Mouse (Mus musculus): ENCODE measurements around the gene Gabpb2.

GRCm38 (mm10) chr3:95227214-95227613 is 9.5 kb upstream of the Gabpb2 start:
- TF ChIP-seq CTCF (IDR thresholded peaks at IDR 0.05) (no peak), EP300 (IDR thresholded peaks at IDR 0.05) (no peak)

All from lung, postnatal 0 days (tissue).